Mouse (Mus musculus) c-Kit-negative CD71-positive TER-119-positive erythroid progenitor cells, embryonic 14.5 days (primary cell): Measurements from ENCODE around the gene Nsmce1.
A peak's percentile ranks its signal among the peaks of the same experiment; 100 is the strongest.

Experiments used
- DNase-seq: peaks from one replicate; pipeline ENCODE4 v3.0.0-alpha.2; 2013; ENCODE audit warnings: low read depth, low spot score

The Nsmce1 gene

DNA sequence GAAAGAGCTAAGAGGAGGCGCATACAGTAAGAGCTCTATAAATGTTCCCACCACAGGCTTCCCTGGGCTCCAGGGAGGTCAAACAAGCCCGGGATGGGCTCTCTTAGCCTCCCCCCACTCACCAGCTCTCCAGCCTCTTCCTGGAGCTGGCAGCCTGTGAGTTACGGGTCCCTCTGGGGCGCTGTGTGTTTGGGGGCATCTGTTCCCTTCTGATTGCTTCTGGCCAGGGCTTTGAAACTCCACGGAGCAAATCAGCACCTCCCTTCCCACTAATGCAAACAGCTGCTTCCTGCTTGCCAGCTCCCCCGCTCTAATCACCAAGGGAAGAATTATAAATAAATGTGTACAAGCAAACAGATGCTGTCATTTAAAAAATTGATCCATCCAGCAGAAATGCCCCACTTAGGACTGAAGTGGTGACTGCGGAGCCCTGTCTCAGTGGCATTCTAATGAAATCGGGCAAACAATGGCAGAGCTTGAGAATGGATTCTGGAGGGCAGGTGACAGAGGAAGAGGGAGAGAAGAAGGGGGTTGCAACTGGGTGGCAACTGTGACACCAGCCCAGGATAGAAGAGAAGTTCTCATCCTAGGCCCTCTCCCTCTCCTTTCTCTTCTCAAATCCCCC, 56.6 kb downstream of the Nsmce1 start:
- no peak for DNase-seq

DNA sequence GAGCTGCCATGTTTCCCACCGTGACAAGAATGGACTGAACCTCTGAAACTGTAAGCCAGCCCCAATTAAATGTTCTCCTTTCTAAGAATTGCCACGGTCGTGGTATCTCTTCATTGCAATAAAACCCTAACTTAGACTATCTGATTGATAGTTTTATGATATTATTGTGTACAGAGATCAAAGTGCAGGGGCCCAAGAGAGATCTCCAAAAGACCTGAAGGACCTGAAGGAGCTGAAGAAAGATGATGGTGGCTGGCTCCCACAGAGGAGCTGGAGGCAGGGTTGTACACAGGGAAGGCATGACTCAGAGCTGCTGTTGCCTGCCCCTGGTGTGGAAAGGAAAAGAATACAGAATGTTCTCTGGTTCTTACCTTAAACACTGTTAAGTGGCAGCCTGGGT, 57.5 kb downstream of the Nsmce1 start:
- DNase-seq = no peak

DNA sequence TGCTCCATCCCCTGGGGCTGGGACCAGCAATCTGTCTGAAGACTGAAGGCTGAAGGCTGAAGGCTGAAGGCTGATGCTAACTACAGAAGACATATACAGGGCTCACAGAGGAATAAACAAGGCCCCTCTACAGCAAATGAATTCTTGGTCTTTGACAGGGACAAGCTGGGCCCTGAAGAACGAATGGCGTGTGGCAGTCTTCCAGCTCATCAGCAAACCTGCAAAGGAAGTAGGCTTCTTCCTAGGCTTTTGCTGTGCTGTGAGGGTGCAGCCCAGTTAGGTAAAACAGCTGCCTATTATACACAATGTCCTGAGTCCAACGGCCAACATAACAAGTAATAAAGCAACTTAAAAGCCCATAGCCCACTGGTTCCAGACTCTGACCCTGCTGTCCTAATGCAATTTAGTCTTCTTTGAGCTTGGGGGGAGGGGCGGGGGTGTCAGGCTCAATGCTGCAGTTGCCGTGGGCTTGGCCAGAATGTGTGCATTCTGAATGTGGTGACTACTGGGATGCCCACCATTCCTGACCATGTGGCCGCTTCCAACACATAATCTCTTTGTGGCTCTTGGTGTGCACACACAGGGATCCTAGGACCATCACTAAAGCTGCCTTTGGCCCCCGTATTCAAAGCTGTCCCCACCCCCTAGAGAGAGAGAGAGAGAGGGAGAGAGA, 61.1 kb downstream of the Nsmce1 start:
- DNase-seq = no peak

DNA sequence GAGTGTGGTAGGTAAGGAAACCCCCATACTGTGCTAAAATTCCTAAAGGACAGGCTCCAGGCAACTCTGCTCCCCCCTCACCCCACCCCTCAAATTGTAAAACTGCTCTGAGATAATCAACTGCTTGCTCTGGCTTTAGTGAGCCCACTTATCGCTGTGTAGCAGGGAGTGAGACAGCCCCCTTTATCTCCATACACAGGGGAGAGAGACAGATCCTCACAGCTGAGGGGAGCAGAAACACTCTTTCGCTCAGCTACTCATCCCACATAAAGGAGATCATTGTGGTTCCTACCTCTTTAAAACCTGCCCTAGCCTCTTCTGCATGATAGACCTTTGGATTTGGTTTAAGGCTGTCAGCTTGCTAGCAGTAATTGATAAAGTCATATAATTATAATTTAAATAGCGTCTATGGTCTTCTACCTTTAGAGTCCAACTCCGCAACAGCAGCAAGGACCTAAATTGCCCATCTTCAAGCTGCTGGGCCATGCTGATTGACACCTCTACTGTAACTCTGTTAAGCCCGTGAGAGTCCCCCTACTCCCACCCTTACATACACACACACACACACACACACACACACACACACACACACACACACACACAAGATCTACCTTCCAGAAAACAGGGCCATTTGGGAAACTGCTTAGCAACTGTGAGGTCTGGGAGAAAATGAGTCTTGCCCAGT, 62.4 kb downstream of the Nsmce1 start:
- DNase-seq = peak; percentile 63

DNA sequence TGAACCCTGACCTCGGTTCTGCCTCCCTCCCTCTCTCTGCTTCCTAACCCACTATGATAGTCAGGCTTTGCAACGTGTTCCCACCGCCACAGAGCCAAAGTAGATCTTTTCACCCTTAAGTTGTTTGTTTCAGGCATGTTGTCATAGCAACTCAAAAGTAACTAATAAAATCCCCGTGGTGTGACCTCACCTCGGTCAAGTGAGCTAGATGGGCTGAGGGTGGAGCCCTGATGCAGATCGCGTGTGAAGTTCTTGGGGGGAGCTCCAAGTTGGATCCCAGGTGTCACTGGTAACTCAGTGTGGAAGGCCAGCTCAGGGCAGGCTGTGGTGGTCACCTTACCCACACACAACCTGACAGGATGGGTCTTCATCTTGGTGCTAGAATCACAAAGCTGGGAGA, 63.0 kb downstream of the Nsmce1 start:
- peak; percentile 42 for DNase-seq

DNA sequence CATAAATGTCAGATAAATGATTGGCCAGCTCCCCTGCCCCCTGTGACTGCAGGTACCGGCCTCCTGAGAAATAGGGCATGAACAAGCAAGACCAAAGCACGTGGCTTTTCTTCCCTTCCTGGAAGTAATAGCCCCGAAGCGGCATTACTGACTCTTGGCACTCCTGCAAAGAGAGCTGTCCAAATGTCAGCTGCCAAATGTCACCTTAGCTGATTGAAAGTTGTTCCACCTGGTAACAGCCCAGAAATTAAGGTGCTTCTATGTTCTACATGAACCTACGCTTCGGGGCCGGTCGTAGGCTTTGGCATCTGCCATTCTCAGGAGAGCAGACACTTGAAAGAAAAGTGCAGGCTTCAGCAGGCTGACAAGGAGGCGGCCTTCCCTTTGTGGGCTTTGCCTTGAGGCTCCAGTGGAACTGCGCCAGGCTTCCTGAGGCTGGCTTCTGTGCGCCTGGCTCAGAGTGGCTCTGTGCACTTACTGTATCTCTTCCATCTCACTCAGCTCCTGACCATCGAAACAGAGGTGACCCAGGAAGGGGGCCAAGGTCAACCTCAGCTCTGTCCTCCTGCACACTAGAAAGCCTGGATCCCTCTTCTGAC, 63.8 kb downstream of the Nsmce1 start:
- no peak for DNase-seq

DNA sequence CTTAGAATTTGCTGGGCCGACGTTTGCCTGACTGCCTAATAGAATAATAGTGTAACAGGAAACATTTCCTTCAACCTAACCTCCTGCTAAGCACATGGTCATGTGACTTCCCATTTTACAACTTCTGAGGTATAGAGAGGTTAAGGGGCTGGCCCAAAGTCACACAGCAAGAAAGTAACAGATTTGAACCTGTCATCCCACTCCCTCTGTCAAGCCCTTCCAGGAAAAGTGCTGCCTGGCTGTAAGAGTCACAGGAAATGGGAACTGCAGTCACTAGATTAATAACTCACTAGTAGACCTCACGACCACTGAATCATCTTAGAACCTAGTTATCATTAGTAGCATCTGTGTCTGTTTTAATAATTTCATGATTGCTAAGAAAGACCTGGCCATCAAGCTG, 68.3 kb downstream of the Nsmce1 start:
- no peak for DNase-seq

DNA sequence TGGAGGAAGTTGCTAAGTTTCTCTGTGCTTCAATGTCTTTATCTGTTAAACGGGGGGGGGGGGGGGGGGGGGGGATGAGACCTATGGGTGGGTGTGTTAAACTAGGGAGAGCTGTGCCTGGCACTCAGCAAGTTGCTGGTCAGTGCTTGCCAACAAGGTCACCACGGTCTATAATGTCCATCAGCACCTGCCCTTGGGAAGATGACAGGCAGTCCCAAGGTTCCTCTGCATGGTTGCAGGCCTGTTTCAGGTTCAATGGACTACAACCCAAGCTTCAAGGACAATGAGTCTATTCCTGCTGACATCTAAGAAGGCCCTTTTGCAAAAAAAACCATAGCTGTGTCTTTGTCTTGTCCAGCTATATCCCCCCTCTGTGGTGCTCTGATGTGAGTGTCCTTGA, 69.5 kb downstream of the Nsmce1 start:
- DNase-seq = no peak

DNA sequence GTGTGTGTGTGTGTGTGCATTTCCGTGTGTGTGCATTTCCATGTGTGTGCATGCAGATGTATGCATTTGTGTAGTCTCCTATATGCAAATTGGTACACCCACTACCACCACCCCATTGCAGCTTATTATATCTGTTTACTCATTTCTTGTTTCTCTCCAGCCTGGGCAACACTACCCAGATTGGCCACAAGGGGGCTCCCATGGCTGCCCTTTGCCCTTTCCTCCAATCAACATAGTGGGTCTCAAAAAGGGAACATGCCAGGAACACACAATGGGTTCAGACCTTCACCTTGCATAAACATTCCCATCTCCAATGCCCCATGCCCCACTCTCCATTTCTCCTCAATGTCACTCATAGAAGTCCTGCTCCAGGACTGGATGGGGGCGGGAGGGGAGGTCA, 71.2 kb downstream of the Nsmce1 start:
- DNase-seq = peak; percentile 54

DNA sequence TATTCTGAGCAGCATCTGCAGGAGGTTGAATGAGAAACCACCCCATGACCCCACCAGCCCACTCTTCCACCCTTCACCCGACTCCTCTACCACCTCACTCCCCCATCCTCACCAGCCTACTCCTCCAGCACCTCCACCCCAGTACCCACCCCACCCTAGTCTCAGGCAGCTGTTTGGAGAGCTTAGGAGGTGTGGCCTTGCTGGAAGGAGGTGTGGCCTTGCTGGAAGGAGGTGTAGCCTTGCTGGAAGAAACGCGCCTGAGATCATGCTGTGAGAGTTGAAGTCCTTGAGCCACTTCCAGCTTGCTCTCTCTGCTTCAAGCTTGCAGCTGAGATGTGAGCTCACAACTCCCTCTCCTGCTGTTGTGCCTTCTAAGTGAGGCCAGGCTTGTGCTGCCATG, 73.0 kb downstream of the Nsmce1 start:
- no peak for DNase-seq
